Mouse (Mus musculus) midbrain, embryonic 16.5 days (tissue): ENCODE data around the gene Bcas1. TPM values are rescaled to one million over a fixed set of nuclear protein-coding genes. Genes with fewer than 3 reads are reported as not detected.

ENCODE experiments used
- ATAC-seq: fragments of 200-750 bp; cut with Nextera tagmentation; 2 replicates; pipeline ENCODE4 v1.8.0; 2017; ENCODE audit warnings: moderate TSS enrichment
- H3K27ac ChIP-seq: fragments of 300-500 bp; sonication (generic); 2 replicates; pipeline ENCODE4 v1.5.1; 2014; ENCODE audit warnings: mild to moderate bottlenecking, low read length, mixed read lengths
- H3K27me3 ChIP-seq: fragments of 300-500 bp; sonication (generic); 2 replicates; pipeline ENCODE4 v1.6.1; 2014; ENCODE audit warnings: low read depth, low read length, mixed read lengths; ENCODE audit not compliant: control insufficient read depth, insufficient read depth
- H3K36me3 ChIP-seq: fragments of 300-500 bp; sonication (generic); 2 replicates; pipeline ENCODE4 v1.6.1; 2014; ENCODE audit warnings: mild to moderate bottlenecking, low read length, moderate library complexity, mixed read lengths; ENCODE audit not compliant: control insufficient read depth, insufficient read depth
- H3K4me1 ChIP-seq: fragments of 300-500 bp; sonication (generic); 2 replicates; pipeline ENCODE4 v1.6.1; 2014; ENCODE audit warnings: mild to moderate bottlenecking, low read length, mixed read lengths; ENCODE audit not compliant: control insufficient read depth, insufficient read depth
- H3K4me2 ChIP-seq: fragments of 300-500 bp; sonication (generic); 2 replicates; pipeline ENCODE4 v1.6.1; 2014; ENCODE audit warnings: mild to moderate bottlenecking, low read length, mixed read lengths
- H3K4me3 ChIP-seq: fragments of 300-500 bp; sonication (generic); 2 replicates; pipeline ENCODE4 v1.5.1; 2014; ENCODE audit warnings: low read depth, mild to moderate bottlenecking, low read length, moderate library complexity, mixed read lengths
- H3K9ac ChIP-seq: fragments of 300-500 bp; sonication (generic); 2 replicates; pipeline ENCODE4 v1.6.1; 2014; ENCODE audit warnings: low read depth, low read length, mixed read lengths
- H3K9me3 ChIP-seq: fragments of 300-500 bp; sonication (generic); replicated peaks from 2 replicates; pipeline ENCODE4 v1.6.1; 2014; ENCODE audit warnings: mild to moderate bottlenecking, low read length, mixed read lengths; ENCODE audit not compliant: control insufficient read depth, poor library complexity, severe bottlenecking
- WGBS: fragments of 180-500 bp; shearing (Covaris S2); extraction: QIAGEN DNeasy Blood & Tissue Kit; methylation state at CpG from one replicate; pipeline ENCODE4 v1.1.7; 2014; 5-methylcytosine and 5-hydroxymethylcytosine counted together
- polyA plus RNA-seq: library from polyadenylated mRNA; unstranded; fragments of >200 nt; fragmentation: Nextera tagmentation; extraction: Ambion mirVana; gene quantifications from 2 replicates; pipeline ENCODE4 v1.2.1, GENCODE M21; 2015

Bcas1 gene
- polyA plus RNA-seq, 1 experiment from 2014 or later: 7.2 TPM

DNA sequence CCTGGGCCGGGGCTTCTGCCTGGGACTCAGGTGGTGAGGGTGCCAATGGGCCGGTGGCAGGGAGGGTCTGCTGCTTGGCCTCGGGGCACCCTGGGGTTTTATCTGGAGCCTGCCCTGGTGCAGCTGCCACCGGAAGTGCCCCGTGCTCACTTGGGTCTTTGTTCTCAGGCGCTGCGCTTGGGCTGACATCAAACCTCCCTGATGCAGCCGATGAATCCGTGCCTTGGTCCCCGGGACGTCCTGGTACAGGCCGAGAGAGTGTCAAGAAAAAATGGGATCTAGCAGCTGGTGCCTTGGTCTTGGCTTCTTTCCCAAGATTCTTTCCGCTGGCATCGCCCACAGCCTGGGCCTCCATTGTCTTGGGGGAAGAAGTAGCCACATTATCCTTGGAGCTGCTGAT is 21.2 kb downstream of the Bcas1 start:
- Histone ChIP-seq H3K4me1 (peaks cover 23% of the 10 kb centered on the region), H3K9ac (no peak overlapping the region), H3K36me3 (no peaks in the 10 kb centered on the region), H3K4me2 (peak overlapping the region; percentile 17; the same call in 1 of the 2 replicates), H3K4me3 (no peak overlapping the region; the same call in 1 of the 2 replicates), H3K9me3 (no peaks in the 10 kb centered on the region), H3K27ac (peak overlapping the region; percentile 51), H3K27me3 (peaks cover 2% of the 10 kb centered on the region; the same call in 1 of the 2 replicates)
- WGBS: 42% methylated on average over 14 of the region's 14 CpGs
- no peak for ATAC-seq

DNA sequence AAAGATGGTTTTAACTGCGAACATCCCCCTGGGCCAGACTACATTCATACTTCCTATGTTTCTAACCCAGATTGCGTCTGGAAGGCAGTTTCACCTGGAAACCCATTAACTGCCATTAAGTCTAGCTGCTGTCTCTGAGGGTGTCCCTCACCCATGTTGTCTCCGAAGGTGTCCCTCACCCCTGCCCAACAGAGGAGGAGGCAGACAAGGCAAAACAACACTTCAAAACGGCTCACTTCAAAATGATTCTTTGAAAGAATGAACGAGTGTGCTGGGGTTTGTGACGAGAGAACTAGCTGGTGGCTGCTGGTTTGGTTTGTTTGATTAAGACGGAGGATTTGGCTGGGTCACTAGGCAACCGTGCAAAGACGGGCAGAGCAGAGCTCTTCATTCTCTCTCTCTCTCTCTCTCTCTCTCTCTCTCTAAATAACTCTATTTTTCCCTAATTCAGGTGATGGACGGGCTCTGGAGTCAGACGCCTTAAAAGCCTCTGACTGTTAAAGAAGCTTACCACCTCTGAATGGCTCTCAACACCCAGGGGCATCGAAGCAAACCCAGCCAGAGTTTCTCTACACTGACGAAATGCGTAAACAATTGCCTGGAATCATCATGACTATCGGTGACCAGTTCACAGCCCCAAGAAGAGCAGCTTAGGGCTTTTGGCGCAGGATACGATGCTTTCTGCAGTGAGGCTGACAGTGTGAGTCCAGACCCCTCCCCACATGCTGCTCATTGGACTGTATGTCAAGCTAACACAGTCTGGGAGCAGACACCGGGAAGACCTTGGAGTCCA is 22.7 kb downstream of the Bcas1 start:
- peak; percentile 77 for ATAC-seq
- no peaks in the 10 kb centered on the region for H3K36me3 ChIP-seq
- no peaks in the 10 kb centered on the region for H3K9me3 ChIP-seq
- H3K27me3 ChIP-seq: no peaks in the 10 kb centered on the region
- peak overlapping the region; percentile 23 for H3K9ac ChIP-seq
- peak overlapping the region; percentile 79 for H3K27ac ChIP-seq
- WGBS: 6% methylated on average over 18 of the region's 18 CpGs
- peak overlapping the region; percentile 50 for H3K4me2 ChIP-seq
- peaks cover 28% of the 10 kb centered on the region for H3K4me1 ChIP-seq
- H3K4me3 ChIP-seq: peak overlapping the region; percentile 24

DNA sequence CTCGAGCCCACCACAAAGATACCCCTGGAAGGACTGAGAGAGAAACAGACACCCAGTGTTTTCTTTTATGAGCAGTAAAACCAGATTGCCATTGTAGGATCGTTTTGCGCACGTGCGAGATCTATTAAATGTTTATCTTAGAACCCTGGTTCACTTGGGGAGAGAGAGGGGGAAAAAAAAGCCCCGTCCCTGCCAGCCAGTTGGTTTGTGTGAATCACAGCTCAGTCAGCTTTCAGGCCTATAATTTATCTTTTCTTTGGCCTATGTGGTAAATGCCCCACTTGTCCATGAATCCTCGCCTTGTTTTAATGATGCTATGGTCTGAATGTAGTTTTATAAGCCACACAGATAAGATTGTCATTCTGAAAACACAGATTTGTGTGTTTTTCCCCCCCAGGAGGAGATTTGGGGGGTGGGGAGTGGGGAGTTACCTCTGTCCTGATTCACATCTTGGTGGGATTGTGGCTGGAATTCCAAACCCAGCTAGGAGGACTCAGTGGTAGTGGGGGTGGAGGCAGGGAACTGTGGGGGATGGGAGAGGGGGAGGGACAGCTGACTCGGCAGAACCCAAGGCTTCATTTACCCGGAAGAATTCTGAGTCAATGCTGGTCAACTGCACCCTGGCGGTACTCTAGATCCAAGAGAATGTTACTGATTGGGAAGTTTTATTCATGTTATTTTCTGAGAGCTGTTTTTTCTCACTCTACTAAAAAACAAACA is 23.8 kb downstream of the Bcas1 start:
- Histone ChIP-seq H3K36me3 (no peaks in the 10 kb centered on the region), H3K9ac (no peak overlapping the region), H3K27ac (no peak overlapping the region), H3K9me3 (no peaks in the 10 kb centered on the region), H3K27me3 (no peaks in the 10 kb centered on the region), H3K4me2 (no peak overlapping the region), H3K4me1 (peaks cover 28% of the 10 kb centered on the region), H3K4me3 (no peak overlapping the region)
- no peak for ATAC-seq
- WGBS: 40% methylated on average over 10 of the region's 10 CpGs

DNA sequence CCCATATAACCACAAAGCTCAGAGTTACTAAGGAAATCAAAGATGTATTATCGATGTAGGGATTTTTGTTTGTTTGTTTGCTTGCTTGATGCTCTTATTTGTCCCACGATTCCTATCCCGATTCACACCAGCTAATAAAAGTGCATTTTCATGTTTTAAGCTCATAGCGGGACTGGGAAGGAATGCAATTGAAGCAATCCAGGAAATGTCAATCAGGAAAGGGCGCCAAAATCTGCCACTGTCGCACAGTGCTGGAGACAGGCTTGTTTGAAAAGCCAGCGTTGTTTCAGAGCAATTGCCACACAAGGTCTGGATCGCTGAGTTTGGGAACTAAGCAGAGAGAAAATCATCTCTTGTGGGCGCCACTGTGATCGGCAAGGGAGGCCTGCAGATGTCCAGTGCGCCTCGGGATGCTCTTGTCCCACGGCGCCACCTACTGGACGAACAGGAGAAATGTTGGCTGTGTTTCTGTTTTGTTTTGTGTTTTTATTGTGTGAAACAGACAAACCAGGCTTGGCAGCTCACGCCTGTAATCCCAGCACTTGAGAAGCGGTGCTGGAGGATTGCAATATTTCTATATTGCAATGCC is 26.3 kb downstream of the Bcas1 start:
- Histone ChIP-seq H3K4me1 (peaks cover 28% of the 10 kb centered on the region), H3K9ac (peak overlapping the region; percentile 46; the same call in 1 of the 2 replicates), H3K27ac (peak overlapping the region; percentile 64), H3K4me2 (peak overlapping the region; percentile 62), H3K27me3 (no peaks in the 10 kb centered on the region), H3K9me3 (no peaks in the 10 kb centered on the region), H3K36me3 (no peaks in the 10 kb centered on the region), H3K4me3 (peak overlapping the region; percentile 29)
- under 1% methylated on average over 17 of the region's 17 CpGs for WGBS
- peak; percentile 43; the same call in 1 of the 2 replicates for ATAC-seq

DNA sequence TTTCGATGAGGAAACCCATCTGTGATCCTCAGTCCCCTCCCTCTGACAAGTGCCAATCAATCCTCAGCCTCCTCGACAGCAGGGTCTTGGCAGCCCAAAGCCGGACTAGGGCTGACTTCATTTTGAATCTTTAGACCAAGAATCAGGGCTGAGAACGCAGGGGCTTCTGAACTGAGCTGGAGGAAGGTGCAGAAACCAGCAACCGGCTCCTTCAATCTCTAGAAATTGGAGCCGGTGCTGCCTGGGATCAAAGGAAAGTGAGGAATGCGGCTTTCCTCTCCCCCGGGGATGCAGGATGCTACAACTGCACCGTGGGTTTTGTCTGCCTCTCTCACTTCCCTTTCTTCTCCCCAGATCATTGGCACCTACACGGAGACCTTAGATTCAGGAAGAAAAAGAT is 27.0 kb downstream of the Bcas1 start:
- H3K4me2 ChIP-seq: peak overlapping the region; percentile 62
- H3K9me3 ChIP-seq: no peaks in the 10 kb centered on the region
- H3K9ac ChIP-seq: 0 out of 2 replicates have a peak overlapping the region, but pooled peaks have one; percentile 18
- peaks cover 27% of the 10 kb centered on the region for H3K4me1 ChIP-seq
- ATAC-seq: no peak
- H3K27ac ChIP-seq: peak overlapping the region; percentile 52
- 2% methylated on average over 10 of the region's 10 CpGs for WGBS
- H3K27me3 ChIP-seq: no peaks in the 10 kb centered on the region
- no peaks in the 10 kb centered on the region for H3K36me3 ChIP-seq
- no peak overlapping the region for H3K4me3 ChIP-seq

DNA sequence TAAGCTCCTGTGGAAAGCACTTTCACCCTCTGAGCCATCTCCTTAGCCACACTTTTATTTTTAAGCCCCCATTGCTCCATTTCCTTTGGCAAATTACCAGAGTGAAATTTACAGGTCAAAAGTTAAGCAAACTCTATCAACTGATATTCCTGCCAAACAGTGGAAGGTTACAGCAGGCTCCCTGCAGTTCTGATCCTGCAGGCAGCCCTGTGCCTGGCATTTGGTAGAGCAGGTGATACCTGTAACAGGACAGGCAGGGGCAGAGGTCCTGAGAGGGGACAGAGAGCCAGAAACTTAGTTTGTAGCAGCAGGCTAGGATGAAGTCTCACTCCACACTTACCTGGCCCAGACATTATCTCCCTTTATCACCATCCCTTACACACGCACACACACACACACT is 35.7 kb downstream of the Bcas1 start:
- Histone ChIP-seq H3K4me3 (no peak overlapping the region), H3K4me2 (no peak overlapping the region), H3K4me1 (no peaks in the 10 kb centered on the region), H3K27me3 (no peaks in the 10 kb centered on the region), H3K36me3 (no peaks in the 10 kb centered on the region), H3K27ac (no peak overlapping the region), H3K9ac (no peak overlapping the region), H3K9me3 (no peaks in the 10 kb centered on the region; the same call in 1 of the 2 replicates)
- ATAC-seq: no peak
- WGBS: 94% methylated on average over 1 of the region's 1 CpGs

DNA sequence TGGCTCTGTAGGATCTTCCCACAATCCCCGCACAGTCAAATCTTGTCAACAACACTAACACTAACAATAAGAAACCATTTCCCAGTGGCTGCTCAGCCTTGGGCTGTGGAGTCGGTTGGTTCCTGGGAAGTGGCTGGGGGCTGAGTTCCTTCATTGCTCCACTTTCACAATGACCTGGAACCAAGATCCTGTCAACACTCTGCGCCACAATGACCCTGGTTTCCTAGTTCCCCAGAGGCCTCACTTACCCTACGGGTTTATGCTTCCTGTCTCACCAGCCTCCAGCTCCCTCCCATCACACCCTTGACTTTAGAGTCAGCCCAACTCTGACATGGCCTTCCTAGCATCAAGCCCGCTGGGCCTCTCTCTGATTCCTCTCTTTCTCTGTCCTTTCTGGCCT is 39.3 kb downstream of the Bcas1 start:
- H3K27me3 ChIP-seq: no peaks in the 10 kb centered on the region
- no peaks in the 10 kb centered on the region for H3K36me3 ChIP-seq
- no peak overlapping the region for H3K4me2 ChIP-seq
- no peak overlapping the region for H3K4me3 ChIP-seq
- no peak overlapping the region for H3K27ac ChIP-seq
- no peaks in the 10 kb centered on the region for H3K4me1 ChIP-seq
- H3K9me3 ChIP-seq: no peaks in the 10 kb centered on the region
- ATAC-seq: no peak
- no peak overlapping the region for H3K9ac ChIP-seq
- 88% methylated on average over 5 of the region's 5 CpGs for WGBS

DNA sequence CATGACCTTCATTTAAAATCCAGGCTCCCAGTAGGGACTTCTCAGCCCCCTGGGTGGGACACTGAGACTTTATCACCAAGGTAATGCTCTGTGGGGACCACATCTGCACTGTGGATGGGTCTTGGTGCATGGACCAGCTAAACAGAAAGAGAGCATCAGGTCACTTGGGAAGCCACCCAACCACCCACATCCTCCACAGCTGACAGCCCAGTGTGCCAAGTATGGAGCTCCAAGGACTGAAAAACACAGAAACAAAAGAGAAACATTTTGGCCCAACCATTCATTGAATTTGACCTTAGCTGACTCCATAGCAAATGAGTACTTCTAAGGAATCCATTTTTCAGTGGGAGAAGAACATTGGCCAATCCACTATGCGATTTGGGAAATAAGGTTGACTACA is 42.1 kb downstream of the Bcas1 start:
- no peaks in the 10 kb centered on the region for H3K9me3 ChIP-seq
- ATAC-seq: no peak
- no peaks in the 10 kb centered on the region for H3K36me3 ChIP-seq
- no peak overlapping the region for H3K4me3 ChIP-seq
- H3K4me2 ChIP-seq: no peak overlapping the region
- WGBS: 100% methylated on average over 1 of the region's 1 CpGs
- H3K9ac ChIP-seq: no peak overlapping the region
- H3K4me1 ChIP-seq: no peaks in the 10 kb centered on the region
- no peak overlapping the region for H3K27ac ChIP-seq
- no peaks in the 10 kb centered on the region for H3K27me3 ChIP-seq

DNA sequence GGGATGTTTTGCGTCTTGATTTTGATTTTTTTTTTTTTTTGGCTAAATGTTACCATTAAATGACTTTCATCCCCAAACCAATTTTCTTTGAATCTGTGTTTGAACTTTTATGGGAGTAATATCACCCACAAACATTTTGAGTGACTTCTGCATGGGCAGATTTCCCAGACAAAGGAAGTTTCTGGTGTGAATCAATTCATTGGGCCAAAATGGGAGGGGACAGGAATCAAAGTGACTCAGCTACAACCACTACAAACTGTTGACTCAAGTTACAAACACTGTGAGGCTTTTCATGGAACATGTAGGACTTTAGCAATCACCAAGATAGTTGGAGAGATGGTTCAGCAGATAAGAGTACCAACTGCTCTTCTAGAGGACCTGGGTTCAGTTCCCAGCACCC is 42.9 kb downstream of the Bcas1 start:
- H3K9me3 ChIP-seq: no peaks in the 10 kb centered on the region
- H3K27ac ChIP-seq: no peak overlapping the region
- H3K9ac ChIP-seq: no peak overlapping the region
- 100% methylated on average over 1 of the region's 1 CpGs for WGBS
- H3K27me3 ChIP-seq: no peaks in the 10 kb centered on the region
- H3K4me2 ChIP-seq: no peak overlapping the region
- no peak for ATAC-seq
- no peaks in the 10 kb centered on the region for H3K4me1 ChIP-seq
- H3K36me3 ChIP-seq: no peaks in the 10 kb centered on the region
- H3K4me3 ChIP-seq: no peak overlapping the region
